Mouse (Mus musculus) C2C12 (cell line): ENCODE measurements around the gene Greb1.

Source experiments
- CTCF ChIP-seq: IDR thresholded peaks from one replicate; pipeline ENCODE4 v1.5.1; 2011; ENCODE audit not compliant: control insufficient read depth, insufficient read depth, insufficient read length
- MAX ChIP-seq: IDR thresholded peaks from one replicate; pipeline ENCODE4 v1.6.1; 2011; ENCODE audit warnings: mild to moderate bottlenecking, control low read depth
- USF1 ChIP-seq: IDR thresholded peaks from one replicate; pipeline ENCODE4 v1.6.1; 2011; ENCODE audit warnings: low read depth, mild to moderate bottlenecking, control low read depth, moderate library complexity

- TF ChIP-seq CTCF: no peak
- no peak for TF ChIP-seq MAX
- no peak for TF ChIP-seq USF1
These were observed 86.1 kb downstream of the Greb1 start for GRCm38 (mm10) chr12:16714616-16715015.
